Mouse (Mus musculus): Measurements from ENCODE around the gene S100a9.

The S100a9 gene

DNA sequence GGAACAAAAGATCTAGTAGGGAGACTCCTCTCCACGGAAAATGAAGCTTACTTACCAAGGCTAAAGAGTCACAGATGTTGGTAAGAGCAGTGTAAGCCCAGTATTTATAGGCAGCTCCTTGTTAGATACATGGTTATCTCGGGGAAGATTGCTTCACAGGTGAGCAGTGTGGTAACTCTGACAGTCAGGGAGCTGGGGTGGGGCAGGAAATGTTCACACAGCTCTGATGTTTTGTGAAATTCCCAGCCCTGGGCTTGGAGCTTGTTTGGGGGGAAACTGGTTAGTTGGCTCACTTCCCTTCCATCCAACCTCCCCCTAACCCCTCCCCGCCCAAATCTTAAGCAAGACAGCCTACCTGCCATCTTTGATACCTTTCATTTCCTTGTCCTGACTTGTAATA is at the start of gene S100a9:
Gene S100a9 (minus strand): TSS at position 109 of the 400 bp plus-strand sequence.
- peak; percentile 5 for DNase-seq (ENCODE audit: low read depth, low spot score)

DNA sequence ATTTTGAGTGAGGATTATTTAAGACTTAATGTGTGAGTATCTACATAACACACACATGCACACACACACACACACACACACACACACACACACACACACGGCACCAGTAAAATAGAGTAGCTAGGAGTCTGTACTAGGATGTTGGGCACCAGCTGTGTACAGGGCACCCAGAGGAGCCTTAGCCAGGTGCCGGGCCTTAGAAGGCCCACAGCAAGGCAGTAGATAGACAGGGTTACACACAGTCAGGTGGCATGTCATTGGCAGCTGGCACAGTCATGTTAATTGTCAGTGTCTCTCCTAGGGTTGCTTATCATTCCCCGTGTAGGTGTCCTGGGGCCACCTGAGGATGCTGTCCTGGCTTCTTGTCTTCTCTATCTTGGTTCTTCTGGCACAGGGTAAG is 31.1 kb upstream of the S100a9 start, which contains the start of gene Pglyrp4:
Gene Pglyrp4 (plus strand): TSS at position 301 of the 400 bp plus-strand sequence.
- no peak for DNase-seq (ENCODE audit: low read depth, low spot score)

DNA sequence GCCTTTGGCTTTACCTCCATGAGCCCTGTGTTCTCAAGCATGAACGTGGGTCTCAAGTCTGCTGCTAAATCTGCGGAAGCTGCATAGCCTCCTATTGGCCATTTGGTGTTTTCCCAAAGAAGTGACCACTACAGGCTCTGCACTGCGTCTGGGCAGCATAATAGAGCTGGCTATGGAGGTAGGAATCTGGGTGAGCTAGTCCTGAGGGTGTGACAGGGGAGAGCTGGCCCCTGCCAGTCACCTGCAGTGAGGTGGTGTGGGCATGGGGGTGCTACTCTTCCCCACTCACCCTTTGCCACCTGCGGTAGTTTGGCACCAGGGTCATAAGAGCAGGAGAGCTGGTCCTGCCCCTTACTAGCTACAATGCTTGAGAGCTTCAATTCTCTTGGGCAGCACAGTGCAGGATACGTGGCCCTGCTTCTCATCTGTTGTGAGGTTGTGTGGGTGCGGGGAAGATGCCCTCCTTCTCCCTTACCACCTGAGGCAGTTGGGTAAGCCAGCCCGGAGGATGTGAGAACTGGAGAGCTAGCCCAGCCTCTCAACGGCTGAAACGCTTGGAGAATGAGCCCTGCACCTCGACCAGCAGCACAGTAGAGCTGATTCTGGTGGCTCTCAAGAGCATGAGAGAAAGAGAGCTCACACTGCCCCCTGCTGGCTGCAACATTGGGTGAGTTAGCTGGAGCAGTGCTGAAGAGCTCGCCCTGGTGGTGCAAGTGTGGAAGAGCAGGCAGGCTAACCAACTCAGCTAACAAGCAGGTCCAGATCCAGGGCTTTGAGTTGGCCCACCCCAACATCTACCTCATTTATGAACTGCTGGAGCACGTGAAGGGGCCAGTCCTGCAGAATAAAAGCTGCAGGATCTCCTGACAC is 14.3 kb upstream of the S100a9 start:
- peak; percentile 64 for DNase-seq (ENCODE audit: low read depth, low spot score)

DNA sequence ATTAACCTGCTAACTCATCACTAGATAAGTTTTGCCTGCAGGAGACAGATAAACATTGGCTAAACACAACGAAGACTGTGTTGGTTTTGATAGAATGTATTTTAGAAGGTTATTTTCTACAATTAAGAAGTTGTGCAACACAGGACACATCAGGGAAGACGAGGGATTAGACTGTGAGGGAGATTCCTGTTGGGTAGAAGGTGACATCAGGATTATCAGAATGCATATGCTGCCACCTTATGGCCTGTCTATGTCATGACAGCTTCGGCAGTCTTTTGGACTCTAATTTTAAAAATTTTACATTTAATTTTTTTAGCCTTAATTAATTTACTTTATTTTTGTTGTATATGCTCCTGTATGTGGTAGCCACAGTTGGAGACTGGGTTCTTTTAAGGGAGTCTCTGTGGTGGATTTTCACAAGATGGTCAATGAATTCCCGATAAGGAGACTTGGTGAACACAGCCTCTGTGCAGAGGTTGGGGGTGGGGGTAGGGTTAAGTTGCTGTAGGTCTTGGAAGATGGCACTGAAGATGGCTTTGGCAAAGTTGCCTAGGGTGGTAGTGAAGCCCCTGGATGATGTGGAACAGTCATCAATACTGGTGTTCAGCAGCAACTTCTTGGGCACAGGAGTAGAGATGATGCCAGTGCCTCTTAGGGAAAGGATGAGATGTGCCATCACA is 13.1 kb upstream of the S100a9 start:
- peak; percentile 12 for DNase-seq (ENCODE audit: low read depth, low spot score)

DNA sequence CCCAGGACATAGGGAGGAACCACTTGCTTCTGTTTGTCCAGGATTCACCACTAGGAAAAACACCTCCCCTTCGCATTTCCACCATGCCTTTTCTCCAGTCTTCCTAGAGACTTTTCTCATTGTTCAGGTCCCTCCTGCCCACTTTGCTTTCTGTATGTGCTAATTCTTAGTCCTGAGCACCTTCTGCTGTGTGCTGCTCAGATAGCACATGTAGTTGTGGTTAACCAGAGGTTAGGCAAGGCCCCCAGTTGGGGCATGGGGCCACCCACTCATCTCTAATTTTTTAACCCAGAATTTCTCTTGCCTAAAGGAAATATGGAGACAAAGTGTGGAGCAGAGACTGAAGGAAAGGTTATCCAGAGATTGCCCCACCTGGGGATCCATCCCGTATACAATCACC is 6.7 kb upstream of the S100a9 start:
- no peak for DNase-seq (ENCODE audit: low read depth, low spot score)

DNA sequence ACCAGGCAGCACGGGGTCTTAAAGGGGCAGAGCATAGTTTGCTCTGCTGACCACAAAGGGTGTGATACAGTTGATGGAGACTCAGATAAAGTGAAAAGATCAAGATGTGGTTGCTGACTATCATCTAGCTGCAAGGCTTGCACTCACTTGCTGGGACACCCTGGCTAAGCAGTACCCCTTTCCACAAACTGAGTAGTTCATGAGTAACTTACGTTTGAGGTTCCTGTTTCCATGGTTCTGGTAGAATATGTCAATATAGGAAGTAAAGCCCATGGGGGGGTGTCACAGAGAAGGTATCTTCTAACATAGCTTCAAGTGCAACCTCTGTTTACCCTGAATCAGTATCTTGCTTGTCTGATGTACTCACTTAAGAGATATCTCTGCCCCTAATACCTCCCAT is 2.0 kb downstream of the S100a9 start:
- no peak for DNase-seq (ENCODE audit: low read depth, low spot score)

DNA sequence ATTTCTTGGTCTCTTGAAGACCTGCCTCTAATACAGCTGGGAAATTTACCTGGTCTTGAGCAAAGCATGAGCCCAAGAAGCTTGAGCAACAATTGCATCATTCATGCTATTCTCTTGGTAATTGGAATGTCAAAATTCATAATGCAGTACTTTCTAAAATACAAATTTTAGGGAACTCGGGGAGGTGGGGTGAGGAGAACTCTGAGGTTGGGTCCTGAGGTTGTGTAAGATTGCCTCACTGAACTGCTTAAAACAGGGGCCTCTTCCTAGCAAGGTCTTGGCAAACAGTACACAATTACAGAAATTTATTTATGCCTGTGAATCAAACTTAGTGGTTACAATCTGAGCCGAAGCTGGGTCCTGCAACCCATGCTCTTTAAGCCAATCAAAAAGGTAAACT is 8.7 kb downstream of the S100a9 start:
- DNase-seq (ENCODE audit: low read depth, low spot score), result no peak

DNA sequence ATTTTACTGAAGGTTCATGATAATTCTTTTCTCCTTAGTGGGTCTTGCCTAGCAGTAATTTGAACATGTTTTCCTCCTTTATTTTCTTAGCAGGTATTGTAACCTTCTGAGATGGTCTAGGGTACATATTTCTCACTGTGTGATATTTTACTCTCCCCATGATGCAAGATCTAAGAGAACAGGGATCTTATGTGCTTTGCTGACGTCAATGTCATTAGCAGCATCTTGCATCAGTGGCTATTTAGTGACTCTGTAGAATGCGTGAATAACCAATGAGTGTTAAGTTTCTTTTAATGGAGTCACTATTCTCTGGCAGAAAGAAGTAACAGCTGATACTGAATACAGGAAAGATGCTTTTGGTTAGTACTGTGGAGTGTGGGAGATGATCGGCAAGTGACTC is 11.6 kb downstream of the S100a9 start:
- no peak for DNase-seq (ENCODE audit: low read depth, low spot score)

DNA sequence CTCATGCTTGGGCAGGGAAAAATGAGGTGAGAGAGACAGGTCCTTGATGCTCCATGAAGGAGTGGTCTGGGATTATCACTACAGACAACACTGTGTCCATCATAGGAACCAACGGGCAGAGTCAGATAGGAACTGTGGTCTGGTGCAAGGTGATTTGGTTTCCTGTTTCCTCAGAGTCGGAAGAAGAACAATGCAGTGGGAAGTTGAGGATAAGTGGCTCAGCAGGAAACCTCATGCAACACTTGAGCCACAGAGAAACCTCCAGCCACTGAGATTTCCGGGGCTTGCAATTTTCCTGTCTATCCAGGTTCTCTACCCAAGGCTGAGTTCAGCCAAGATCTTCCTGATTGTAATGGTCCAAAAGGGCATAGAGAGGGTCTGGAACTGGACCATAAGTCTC is 16.9 kb downstream of the S100a9 start:
- DNase-seq (ENCODE audit: low read depth, low spot score), result no peak

DNA sequence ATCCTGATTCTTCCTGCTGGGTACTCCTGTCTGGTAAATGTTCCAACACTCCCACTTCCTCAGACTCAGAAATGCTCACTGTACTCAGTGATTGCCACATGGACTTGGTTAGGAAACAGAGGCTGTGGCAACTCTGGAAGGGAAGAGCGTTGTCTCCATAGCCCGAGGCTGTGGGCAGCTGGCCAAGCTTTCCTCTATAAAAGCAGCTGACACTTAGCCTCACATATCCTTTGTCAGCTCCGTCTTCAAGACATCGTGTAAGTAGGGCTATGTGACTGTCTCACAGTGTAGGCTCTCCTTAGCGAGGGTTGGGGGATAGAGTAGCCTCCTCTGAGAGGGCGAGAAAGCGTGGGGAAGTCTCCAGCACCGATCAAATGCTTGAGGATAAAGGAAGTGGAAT is 26.7 kb downstream of the S100a9 start, which contains the start of gene S100a8:
Gene S100a8 (plus strand): TSS at position 133 of the 400 bp plus-strand sequence.
- peak; percentile 26 for DNase-seq (ENCODE audit: low read depth, low spot score)

DNA sequence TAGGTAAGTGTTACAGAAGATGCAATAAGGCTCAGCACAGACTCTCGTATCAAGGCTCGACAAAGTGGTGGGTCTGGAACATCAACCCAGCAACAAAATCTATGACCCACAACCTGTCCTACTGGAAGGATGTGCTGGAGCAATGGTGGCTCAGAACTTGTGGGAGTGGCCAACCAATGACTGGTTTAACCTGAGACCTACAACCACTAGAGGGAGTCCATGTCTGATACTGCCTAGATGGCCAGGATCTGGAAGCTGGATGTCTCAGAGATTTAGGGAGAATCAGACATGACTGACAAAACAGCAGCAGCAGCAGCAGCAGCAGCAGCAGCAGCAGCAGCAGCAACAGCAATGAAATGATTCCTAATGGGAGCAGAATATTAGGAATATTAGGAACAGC is 31.3 kb downstream of the S100a9 start:
- DNase-seq (ENCODE audit: low read depth, low spot score), result peak; percentile 9

DNA sequence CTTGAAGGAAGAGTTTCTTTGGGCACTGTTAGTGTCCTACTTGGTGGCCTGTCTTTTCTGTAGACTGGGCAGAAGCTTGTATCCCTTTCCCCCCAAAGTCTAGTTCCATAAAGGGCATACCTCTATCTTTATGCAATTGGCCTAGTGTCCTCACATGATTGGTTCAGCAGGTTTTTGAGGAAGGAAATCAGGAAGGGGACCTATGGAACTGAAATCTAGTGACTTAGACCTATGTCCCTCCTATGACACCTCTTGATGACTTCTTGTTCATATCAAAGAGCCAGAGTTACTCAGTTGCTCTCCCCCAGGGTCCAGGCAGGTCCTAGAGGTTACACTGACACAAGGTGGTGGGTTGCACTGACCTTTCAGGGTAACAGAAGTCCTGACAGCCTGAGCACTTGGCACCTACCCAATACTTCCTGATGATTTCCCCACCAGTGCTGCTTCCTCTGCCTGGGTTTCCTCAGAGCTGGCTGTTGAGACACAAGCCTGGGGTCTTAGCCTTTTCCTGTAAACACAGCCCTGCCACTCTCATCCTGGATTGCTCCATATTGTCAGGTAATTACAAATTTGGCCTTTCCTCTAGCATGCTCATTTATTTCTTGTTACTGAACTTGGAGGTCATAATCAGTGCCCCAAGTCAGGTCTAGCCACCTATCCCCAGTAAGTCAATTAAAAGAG is 36.0 kb downstream of the S100a9 start:
- no peak for DNase-seq (ENCODE audit: low read depth, low spot score)

DNA sequence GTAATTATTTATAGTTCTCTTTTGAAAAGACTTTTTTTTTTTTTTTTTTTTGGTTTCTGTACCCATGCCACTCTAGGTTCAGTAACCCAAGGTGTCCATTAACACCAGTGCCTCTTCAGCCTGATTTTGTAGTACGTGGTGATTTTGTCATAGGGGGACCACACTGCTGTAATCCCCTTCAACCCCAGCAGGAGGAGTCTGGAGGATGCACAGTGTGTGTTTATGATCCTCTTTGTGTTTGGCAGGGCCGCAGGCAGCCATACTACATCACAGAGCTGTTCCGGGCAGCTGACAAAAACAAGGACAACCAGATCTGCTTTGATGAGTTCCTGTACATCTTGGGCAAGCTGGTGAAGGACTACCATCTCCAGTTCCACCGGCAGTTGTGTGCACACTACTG is 38.1 kb downstream of the S100a9 start:
- DNase-seq (ENCODE audit: low read depth, low spot score), result no peak

DNA sequence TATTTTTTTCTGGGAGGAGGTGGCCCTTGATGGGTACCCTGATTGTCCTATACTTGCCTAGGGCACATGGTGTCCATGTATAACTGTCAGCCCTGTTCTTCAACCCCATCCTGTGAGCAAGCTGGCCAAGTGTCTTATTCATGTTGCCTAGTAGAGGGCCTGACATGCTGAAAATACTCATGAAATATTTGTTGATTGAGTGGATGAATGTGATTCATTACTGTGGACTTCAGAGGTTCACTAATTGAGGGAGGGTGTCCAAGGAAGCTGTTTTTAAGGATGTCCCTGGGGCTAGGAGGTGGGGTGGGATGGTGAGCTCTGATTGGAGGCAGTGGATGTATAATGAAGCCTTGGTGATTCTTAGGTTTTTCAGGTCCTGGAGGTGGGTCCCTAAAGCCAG is 41.8 kb downstream of the S100a9 start, which contains the start of gene S100a7a:
Gene S100a7a (plus strand): TSS at position 301 of the 400 bp plus-strand sequence.
- DNase-seq (ENCODE audit: low read depth, low spot score), result no peak

DNA sequence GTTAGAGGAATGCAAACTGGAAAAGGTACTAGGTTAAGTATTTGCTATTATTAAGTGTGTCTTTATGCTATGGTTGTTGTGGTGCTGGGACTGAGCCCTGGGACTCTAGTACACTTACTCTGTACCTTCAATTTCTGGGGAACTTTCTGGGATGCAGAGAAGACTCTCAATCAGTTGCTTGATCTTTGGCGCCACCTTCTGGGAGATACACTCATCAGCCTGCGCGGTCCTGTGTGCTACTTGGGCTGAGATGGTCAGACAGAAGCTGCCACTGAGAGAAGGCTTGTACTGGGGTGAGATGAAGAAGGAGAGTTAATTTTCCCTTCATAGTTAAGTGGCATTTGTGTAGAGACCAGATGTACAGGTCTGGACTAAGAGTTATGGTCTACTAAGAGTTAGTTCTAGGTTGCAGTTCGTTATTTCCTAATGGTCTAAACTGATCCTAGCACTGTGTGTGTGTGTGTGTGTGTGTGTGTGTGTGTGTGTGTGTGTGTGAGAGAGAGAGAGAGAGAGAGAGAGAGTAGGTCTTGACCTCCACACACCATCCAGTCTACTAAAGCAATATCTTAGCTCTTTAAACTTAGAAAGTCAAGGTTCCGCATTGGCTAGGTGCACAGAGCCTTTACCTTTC is 42.5 kb downstream of the S100a9 start:
- peak; percentile 28 for DNase-seq (ENCODE audit: low read depth, low spot score)

DNA sequence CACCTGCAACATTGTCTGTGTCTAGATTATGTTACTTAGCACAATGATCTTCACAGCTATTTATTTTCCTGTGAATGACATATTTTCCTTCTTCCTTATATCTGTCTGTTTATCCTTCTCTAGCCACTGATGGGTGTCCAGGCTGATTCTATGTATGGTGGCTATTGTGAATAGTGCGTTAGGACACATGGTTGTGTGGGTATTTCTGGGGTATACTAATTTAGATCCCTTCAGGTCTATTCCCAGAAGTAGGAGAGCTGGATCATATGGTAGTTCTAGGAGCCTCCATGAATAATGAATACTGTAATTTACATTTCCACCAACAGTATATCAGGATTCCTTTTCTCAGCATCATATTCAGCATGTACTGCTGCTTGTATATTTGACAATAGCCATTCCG is 45.7 kb downstream of the S100a9 start:
- no peak for DNase-seq (ENCODE audit: low read depth, low spot score)

DNA sequence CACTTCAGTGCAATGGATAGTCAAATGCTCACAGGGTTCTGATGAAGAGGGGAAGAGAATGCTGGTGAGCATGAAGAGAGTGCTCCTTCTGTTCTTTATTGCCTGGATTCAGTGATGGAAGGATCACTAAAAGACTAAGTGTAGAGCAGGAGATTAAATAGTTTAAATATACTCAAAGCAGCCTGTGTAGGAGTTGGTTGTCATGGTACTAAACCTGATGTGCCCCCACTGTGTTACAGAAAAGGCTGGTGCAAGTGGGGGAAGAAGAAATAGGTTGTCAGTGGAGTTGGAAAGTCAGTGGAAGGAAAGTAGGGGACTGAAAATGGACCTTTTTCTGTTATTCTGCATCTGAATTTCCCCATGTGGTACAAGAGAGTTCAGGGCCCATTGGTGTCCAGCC is 46.5 kb downstream of the S100a9 start:
- no peak for DNase-seq (ENCODE audit: low read depth, low spot score)

DNA sequence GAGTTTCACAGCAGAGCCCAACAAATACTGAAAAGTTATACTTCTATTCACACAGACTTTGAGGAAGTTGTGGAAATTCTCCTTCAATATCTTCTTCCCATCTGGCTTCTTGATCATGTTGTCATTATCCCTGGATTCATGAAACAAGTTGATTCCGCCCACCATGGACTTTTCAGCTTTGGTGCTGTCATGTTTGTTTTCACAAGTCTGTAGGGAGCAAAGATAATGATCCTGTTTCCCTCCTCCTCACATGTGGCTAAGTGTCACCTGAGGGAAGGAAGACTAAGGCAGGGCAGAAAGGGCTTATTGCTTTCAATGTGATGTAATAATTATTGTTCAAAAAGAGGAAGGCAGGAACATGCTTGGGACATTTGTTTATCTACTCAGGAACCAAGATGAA is 48.2 kb downstream of the S100a9 start:
- DNase-seq (ENCODE audit: low read depth, low spot score), result no peak

DNA sequence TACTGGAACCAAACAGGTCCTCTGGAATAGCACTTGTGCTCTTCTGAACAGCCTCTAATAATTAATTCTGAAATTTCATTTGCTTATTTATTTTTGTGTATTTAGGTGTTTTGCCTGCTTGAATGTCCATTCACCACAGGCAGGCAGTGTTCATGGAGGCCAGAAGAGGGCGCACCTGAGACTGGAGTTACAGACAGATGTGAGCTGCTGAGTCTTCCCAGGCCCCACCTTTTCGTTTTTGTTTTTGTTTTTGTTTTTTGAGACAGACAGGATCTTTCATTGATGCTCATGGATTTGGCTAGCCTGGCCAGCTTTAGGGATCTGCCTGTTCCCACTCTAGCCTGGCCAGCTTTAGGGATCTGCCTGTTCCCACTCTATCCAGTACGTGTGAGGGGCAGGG is 51.3 kb downstream of the S100a9 start:
- peak; percentile 11 for DNase-seq (ENCODE audit: low read depth, low spot score)
